24 mouse cellular contexts compared by ENCODE assay signal in genomic region chr10:128839434-128839833, GRCm38 (mm10). TPM values are rescaled to one million over a fixed set of nuclear protein-coding genes. Genes with fewer than 3 reads are reported as not detected.
DNase-seq lines count a peak whose midpoint lies in the region; ATAC-seq and TF ChIP-seq lines count a peak whose summit lies in the region.
"Had no signal": no experiment of that assay in that cellular context is flagged by ENCODE, and none has a peak within 500 bp of the region (broad histone marks: within the 10 kb centered on the region; RNA-seq: fewer than 3 reads in every experiment).

No protein-coding gene starts in this region.

- H3K9ac ChIP-seq in liver, embryonic 11.5 days (ENCODE audit: low read depth, low read length), result no peak overlapping the region
- H3K9ac ChIP-seq in liver, embryonic 13.5 days, result no peak overlapping the region
- H3K9ac ChIP-seq in liver, embryonic 16.5 days (ENCODE audit: low read depth, low read length), result no peak overlapping the region
- H3K9ac ChIP-seq in heart, adult 2 months (ENCODE audit: low read depth, low read length), result no peak overlapping the region
- H3K9ac ChIP-seq: embryonic facial prominence, embryonic 12.5 days; embryonic facial prominence, embryonic 15.5 days; forebrain, embryonic 12.5 days; forebrain, embryonic 15.5 days; hindbrain, embryonic 12.5 days; hindbrain, embryonic 15.5 days had no signal

- H3K4me2 ChIP-seq in liver, embryonic 11.5 days, result no peak overlapping the region
- H3K4me2 ChIP-seq in liver, embryonic 13.5 days, result peak overlapping the region; percentile 8
- H3K4me2 ChIP-seq in liver, embryonic 16.5 days (ENCODE audit: low read depth, low read length), result no peak overlapping the region; the same call in 1 of the 2 replicates
- H3K4me2 ChIP-seq: embryonic facial prominence, embryonic 12.5 days; embryonic facial prominence, embryonic 15.5 days; forebrain, embryonic 12.5 days; forebrain, embryonic 15.5 days; heart, embryonic 11.5 days; hindbrain, embryonic 12.5 days; hindbrain, embryonic 15.5 days had no signal

- no peaks in the 10 kb centered on the region; the same call in 1 of the 2 replicates for H3K79me2 ChIP-seq in heart, adult 2 months (replicated peaks; ENCODE audit: control insufficient read depth, insufficient read depth, low read length)

- no peak for DNase-seq in liver, embryonic 11.5 days (ENCODE audit: low spot score)
- no peak for DNase-seq in liver
- DNase-seq in liver, embryonic 13.5 days, result no peak
- DNase-seq in lung, postnatal 10 days, result no peak
- DNase-seq in heart, adult 2 months, result no peak
- DNase-seq: adrenal gland, postnatal 14 days; cerebellum, adult 11-12 months; cerebellum, adult 8-10 months; cerebellum, postnatal 10 days; gastrocnemius, postnatal 10 days; gastrocnemius, postnatal 36 days had no signal

- H3K36me3 ChIP-seq in liver, embryonic 11.5 days (ENCODE audit: control insufficient read depth, insufficient read depth, low read length), result peaks cover 29% of the 10 kb centered on the region
- peaks cover 74% of the 10 kb centered on the region for H3K36me3 ChIP-seq in liver, embryonic 13.5 days
- H3K36me3 ChIP-seq in liver, embryonic 16.5 days (ENCODE audit: control insufficient read depth, insufficient read depth), result peaks cover 27% of the 10 kb centered on the region
- no peaks in the 10 kb centered on the region for H3K36me3 ChIP-seq in heart, adult 2 months (ENCODE audit: control insufficient read depth, insufficient read depth, low read length)

- H3K4me1 ChIP-seq in liver, embryonic 11.5 days (replicated peaks; ENCODE audit: control insufficient read depth, insufficient read depth, low read length), result peaks cover 13% of the 10 kb centered on the region
- H3K4me1 ChIP-seq in liver, embryonic 13.5 days (replicated peaks), result peaks cover 35% of the 10 kb centered on the region
- peaks cover 18% of the 10 kb centered on the region for H3K4me1 ChIP-seq in liver, embryonic 16.5 days (ENCODE audit: control insufficient read depth, low read depth, low read length)
- no peaks in the 10 kb centered on the region for H3K4me1 ChIP-seq in heart, adult 2 months (ENCODE audit: control insufficient read depth, insufficient read depth, low read length)
- H3K4me1 ChIP-seq: embryonic facial prominence, embryonic 12.5 days; embryonic facial prominence, embryonic 15.5 days; forebrain, embryonic 12.5 days; forebrain, embryonic 15.5 days; hindbrain, embryonic 12.5 days; hindbrain, embryonic 15.5 days had no signal

- no peak overlapping the region for H3K27ac ChIP-seq in liver, embryonic 11.5 days (ENCODE audit: low read depth, low read length)
- peak overlapping the region; percentile 62 for H3K27ac ChIP-seq in liver, embryonic 13.5 days
- H3K27ac ChIP-seq in liver, embryonic 16.5 days (ENCODE audit: low read length), result no peak overlapping the region
- H3K27ac ChIP-seq in heart, adult 2 months, result no peak overlapping the region
- H3K27ac ChIP-seq: embryonic facial prominence, embryonic 12.5 days; embryonic facial prominence, embryonic 15.5 days; forebrain, embryonic 12.5 days; forebrain, embryonic 15.5 days; hindbrain, embryonic 12.5 days; hindbrain, embryonic 15.5 days had no signal

- no peak for TF ChIP-seq EP300 in heart, adult 2 months (IDR thresholded peaks at IDR 0.05; ENCODE audit: insufficient read depth, low read depth, low read length)

- no peak for TF ChIP-seq POLR2A in heart, adult 2 months (IDR thresholded peaks at IDR 0.05; ENCODE audit: insufficient read depth, low read depth, low read length)

- no peaks in the 10 kb centered on the region for H3K27me3 ChIP-seq in liver, embryonic 11.5 days (replicated peaks; ENCODE audit: control insufficient read depth, insufficient read depth, low read length)
- no peaks in the 10 kb centered on the region for H3K27me3 ChIP-seq in liver, embryonic 13.5 days
- H3K27me3 ChIP-seq in liver, embryonic 16.5 days (ENCODE audit: control insufficient read depth, insufficient read depth, low read depth, low read length), result no peaks in the 10 kb centered on the region
- no peaks in the 10 kb centered on the region for H3K27me3 ChIP-seq in heart, adult 2 months (ENCODE audit: control insufficient read depth, insufficient read depth, low read length)
- H3K27me3 ChIP-seq: embryonic facial prominence, embryonic 12.5 days; embryonic facial prominence, embryonic 15.5 days; forebrain, embryonic 12.5 days; forebrain, embryonic 15.5 days; hindbrain, embryonic 12.5 days; hindbrain, embryonic 15.5 days; Patski had no signal

- ATAC-seq in liver, embryonic 11.5 days (replicated peaks; ENCODE audit: low FRiP score), result peak; percentile 70
- ATAC-seq in liver, embryonic 13.5 days (ENCODE audit: low read depth), result peak; percentile 73
- peak; percentile 60; the same call in 1 of the 2 replicates for ATAC-seq in liver, embryonic 16.5 days (ENCODE audit: low read depth)
- ATAC-seq in megakaryocyte-erythroid progenitor cell, adult 5-6 weeks (replicated peaks; ENCODE audit: low FRiP score, low TSS enrichment, poor library complexity, severe bottlenecking), result peak; percentile 69
- ATAC-seq in monocyte, adult 5-6 weeks (replicated peaks; ENCODE audit: insufficient number of reproducible peaks, low FRiP score, low TSS enrichment, poor library complexity, severe bottlenecking), result no peak
- ATAC-seq: forebrain, embryonic 15.5 days; Patski had no signal

- H3K9me3 ChIP-seq in liver, embryonic 11.5 days (ENCODE audit: control insufficient read depth, low read length), result no peaks in the 10 kb centered on the region
- H3K9me3 ChIP-seq in liver, embryonic 13.5 days (replicated peaks), result no peaks in the 10 kb centered on the region
- H3K9me3 ChIP-seq in liver, embryonic 16.5 days (replicated peaks; ENCODE audit: control insufficient read depth, low read length), result no peaks in the 10 kb centered on the region
- H3K9me3 ChIP-seq: embryonic facial prominence, embryonic 12.5 days; embryonic facial prominence, embryonic 15.5 days; forebrain, embryonic 12.5 days; forebrain, embryonic 15.5 days; hindbrain, embryonic 12.5 days; hindbrain, embryonic 15.5 days had no signal

- H3K4me3 ChIP-seq in liver, embryonic 11.5 days (ENCODE audit: low read depth, low read length), result no peak overlapping the region
- H3K4me3 ChIP-seq in liver, embryonic 13.5 days (replicated peaks), result no peak overlapping the region
- no peak overlapping the region for H3K4me3 ChIP-seq in liver, embryonic 16.5 days (ENCODE audit: low read depth, low read length)
- no peak overlapping the region for H3K4me3 ChIP-seq in heart, adult 2 months
- H3K4me3 ChIP-seq: embryonic facial prominence, embryonic 12.5 days; embryonic facial prominence, embryonic 15.5 days; erythroblast, embryonic 14.5 days; forebrain, embryonic 12.5 days; forebrain, embryonic 15.5 days; hindbrain, embryonic 12.5 days; hindbrain, embryonic 15.5 days had no signal

- no peak for TF ChIP-seq CTCF in heart, adult 2 months (IDR thresholded peaks at IDR 0.05)

- intact Hi-C loops in heart, adult 2 months (cut with DNase I), result no loop called here

RNA-seq across cellular contexts. Expression of gene Ormdl2, which starts 18.0 kb away (rescaled TPM):
- 114 and 116 TPM in 2 replicates for polyA plus RNA-seq in liver, embryonic 11.5 days (2014; fragmentation: Nextera tagmentation; extraction: Ambion mirVana)
- 90.2 and 91.0 TPM in 2 replicates for polyA plus RNA-seq in liver, embryonic 13.5 days (2015; fragmentation: Nextera tagmentation; extraction: Ambion mirVana)
- polyA plus RNA-seq in liver, embryonic 16.5 days (2015; fragmentation: Nextera tagmentation; extraction: Ambion mirVana), result 68.5 and 69.3 TPM in 2 replicates
- 70.3 and 79.9 TPM in 2 replicates for total RNA-seq in megakaryocyte-erythroid progenitor cell, adult 5-6 weeks (2014; fragmentation: Nextera tagmentation)
- total RNA-seq in megakaryocyte-erythroid progenitor cell, adult 5-6 weeks (2017), result 99.3 and 115 TPM in 2 replicates
- 72.1 to 86.7 TPM (median 76.6 TPM) in 3 replicates for total RNA-seq in monocyte, adult 5-6 weeks (2017)
- 1 to 10 TPM; 7.8 to 8.1 TPM for total RNA-seq in heart, adult 2 months (2021)
- polyA plus RNA-seq in heart, adult 2 months (2012; rRNA removed), result 15.3 and 23.3 TPM in 2 replicates

RNA-seq across cellular contexts. Expression of gene Sarnp, which starts 22.3 kb away (rescaled TPM):
- 229 and 250 TPM in 2 replicates for polyA plus RNA-seq in liver, embryonic 11.5 days (2014; fragmentation: Nextera tagmentation; extraction: Ambion mirVana)
- 147 and 176 TPM in 2 replicates for polyA plus RNA-seq in liver, embryonic 13.5 days (2015; fragmentation: Nextera tagmentation; extraction: Ambion mirVana)
- polyA plus RNA-seq in liver, embryonic 16.5 days (2015; fragmentation: Nextera tagmentation; extraction: Ambion mirVana), result 84.4 and 94.9 TPM in 2 replicates
- total RNA-seq in megakaryocyte-erythroid progenitor cell, adult 5-6 weeks (2014; fragmentation: Nextera tagmentation), result 166 and 201 TPM in 2 replicates
- total RNA-seq in megakaryocyte-erythroid progenitor cell, adult 5-6 weeks (2017), result 364 and 369 TPM in 2 replicates
- 151 to 244 TPM (median 182 TPM) in 3 replicates for total RNA-seq in monocyte, adult 5-6 weeks (2017)
- 10 to 100 TPM; 37.2 to 43.4 TPM for total RNA-seq in heart, adult 2 months (2021)
- 14.3 and 25.5 TPM in 2 replicates for polyA plus RNA-seq in heart, adult 2 months (2012; rRNA removed)

RNA-seq across cellular contexts. Expression of gene Tmem198b, which starts 35.3 kb away (rescaled TPM):
- polyA plus RNA-seq in liver, embryonic 11.5 days (2014; fragmentation: Nextera tagmentation; extraction: Ambion mirVana), result 8.1 and 8.8 TPM in 2 replicates
- 2.4 and 3.2 TPM in 2 replicates for polyA plus RNA-seq in liver, embryonic 13.5 days (2015; fragmentation: Nextera tagmentation; extraction: Ambion mirVana)
- polyA plus RNA-seq in liver, embryonic 16.5 days (2015; fragmentation: Nextera tagmentation; extraction: Ambion mirVana), result 2.2 and 3.1 TPM in 2 replicates
- total RNA-seq in megakaryocyte-erythroid progenitor cell, adult 5-6 weeks (2014; fragmentation: Nextera tagmentation), result 4.6 and 6.9 TPM in 2 replicates
- total RNA-seq in megakaryocyte-erythroid progenitor cell, adult 5-6 weeks (2017), result 1.5 and 2.8 TPM in 2 replicates
- total RNA-seq in monocyte, adult 5-6 weeks (2017), result 1.1 to 2.5 TPM (median 2.0 TPM) in 3 replicates
- total RNA-seq in heart, adult 2 months (2021), result 1 to 10 TPM; 4.7 to 5.4 TPM
- polyA plus RNA-seq in heart, adult 2 months (2012; rRNA removed), result 11.2 and 11.9 TPM in 2 replicates

RNA-seq across cellular contexts. Expression of gene Dnajc14, which starts 35.6 kb away (rescaled TPM):
- polyA plus RNA-seq in liver, embryonic 11.5 days (2014; fragmentation: Nextera tagmentation; extraction: Ambion mirVana), result 32.5 and 34.1 TPM in 2 replicates
- 20.4 and 23.6 TPM in 2 replicates for polyA plus RNA-seq in liver, embryonic 13.5 days (2015; fragmentation: Nextera tagmentation; extraction: Ambion mirVana)
- polyA plus RNA-seq in liver, embryonic 16.5 days (2015; fragmentation: Nextera tagmentation; extraction: Ambion mirVana), result 18.8 TPM in 2 replicates
- total RNA-seq in megakaryocyte-erythroid progenitor cell, adult 5-6 weeks (2014; fragmentation: Nextera tagmentation), result 18.6 and 21.5 TPM in 2 replicates
- 20.8 and 30.7 TPM in 2 replicates for total RNA-seq in megakaryocyte-erythroid progenitor cell, adult 5-6 weeks (2017)
- total RNA-seq in monocyte, adult 5-6 weeks (2017), result 73.0 to 91.5 TPM (median 73.5 TPM) in 3 replicates
- total RNA-seq in heart, adult 2 months (2021), result 10 to 100 TPM; 34.1 to 36.4 TPM
- 8.4 and 11.3 TPM in 2 replicates for polyA plus RNA-seq in heart, adult 2 months (2012; rRNA removed)

RNA-seq across cellular contexts. Expression of gene Mmp19, which starts 48.7 kb away (rescaled TPM):
- 9.2 and 10.2 TPM in 2 replicates for polyA plus RNA-seq in liver, embryonic 11.5 days (2014; fragmentation: Nextera tagmentation; extraction: Ambion mirVana)
- 6.9 and 8.3 TPM in 2 replicates for polyA plus RNA-seq in liver, embryonic 13.5 days (2015; fragmentation: Nextera tagmentation; extraction: Ambion mirVana)
- polyA plus RNA-seq in liver, embryonic 16.5 days (2015; fragmentation: Nextera tagmentation; extraction: Ambion mirVana), result 10.4 and 10.6 TPM in 2 replicates
- total RNA-seq in megakaryocyte-erythroid progenitor cell, adult 5-6 weeks (2014; fragmentation: Nextera tagmentation), result not detected in 2 replicates
- 0.05 and 0.23 TPM in 2 replicates for total RNA-seq in megakaryocyte-erythroid progenitor cell, adult 5-6 weeks (2017)
- 0.53 to 10.5 TPM (median 2.5 TPM) in 3 replicates for total RNA-seq in monocyte, adult 5-6 weeks (2017)
- total RNA-seq in heart, adult 2 months (2021), result 1 to 10 TPM; 2.8 to 4.4 TPM
- polyA plus RNA-seq in heart, adult 2 months (2012; rRNA removed), result 3.1 and 4.4 TPM in 2 replicates
- total RNA-seq: hematopoietic stem cell, adult 5-6 weeks had no signal
